Mouse (Mus musculus) stomach, embryonic 14.5 days (tissue): ENCODE measurements around the gene Uri1. TPM values are rescaled to one million over a fixed set of nuclear protein-coding genes. Genes with fewer than 3 reads are reported as not detected.

Source experiments
- polyA plus RNA-seq: library from polyadenylated mRNA; unstranded; fragments of >200 nt; fragmentation: Nextera tagmentation; extraction: Ambion mirVana; gene quantifications from 2 replicates; pipeline ENCODE4 v1.2.1, GENCODE M21; 2014

The Uri1 gene
- polyA plus RNA-seq, 1 experiment from 2014 or later, result 42.0 TPM

Other genes starting within 250 kb of the Uri1 start
- 21.9 and 24.5 TPM in 2 replicates for gene Zfp536, start 249.9 kb downstream of the Uri1 start, polyA plus RNA-seq
- gene Ccne1, start 84.0 kb upstream of the Uri1 start, polyA plus RNA-seq, result 70.3 and 74.8 TPM in 2 replicates
- 14.7 and 14.9 TPM in 2 replicates for gene 1600014C10Rik, start 159.7 kb upstream of the Uri1 start, polyA plus RNA-seq
- gene Plekhf1, start 204.5 kb upstream of the Uri1 start, polyA plus RNA-seq, result 2.8 and 3.1 TPM in 2 replicates
- gene Pop4, start 247.9 kb upstream of the Uri1 start, polyA plus RNA-seq, result 56.1 and 61.7 TPM in 2 replicates